Mouse (Mus musculus) left cerebral cortex, postnatal 4 days (tissue): Measurements from ENCODE around the gene Gpr162. TPM values are rescaled to one million over a fixed set of nuclear protein-coding genes. Genes with fewer than 3 reads are reported as not detected.
"Not testable (repeated sequence)": the region's sequence is repeated elsewhere in the genome, so short reads cannot be mapped to it uniquely, and the experiment has no call there.

Source experiments
- DNase-seq: peaks from one replicate; pipeline ENCODE4 v3.0.0-alpha.2; 2022
- intact Hi-C: fragments of 180-260 bp; cut with DNase I; formaldehyde crosslinking; loops from one replicate; pipeline ENCODE4 v1.15.1; 2025
- total RNA-seq, 2 experiments: library from RNA; stranded (reverse); gene quantifications; 2 replicates each; pipeline ENCODE4 v1.2.3; 2021

The Gpr162 gene
- 100 to 1,000 TPM; 145 to 164 TPM for total RNA-seq

- intact Hi-C loops = loop anchor here (5.0 kb wide), 2 partner anchors 39 to 69 kb away; partner anchors contain the start of gene Mlf2
- peak; percentile 82 for DNase-seq
Observed at GRCm38 (mm10) chr6:124863658-124864298, at the start of gene Gpr162. Gene Gpr162 (minus strand): TSS chr6:124863983.

- intact Hi-C loops = no loop called here
- no peak for DNase-seq
Observed at GRCm38 (mm10) chr6:124913214-124913613, 49.4 kb upstream of the Gpr162 start.

DNA sequence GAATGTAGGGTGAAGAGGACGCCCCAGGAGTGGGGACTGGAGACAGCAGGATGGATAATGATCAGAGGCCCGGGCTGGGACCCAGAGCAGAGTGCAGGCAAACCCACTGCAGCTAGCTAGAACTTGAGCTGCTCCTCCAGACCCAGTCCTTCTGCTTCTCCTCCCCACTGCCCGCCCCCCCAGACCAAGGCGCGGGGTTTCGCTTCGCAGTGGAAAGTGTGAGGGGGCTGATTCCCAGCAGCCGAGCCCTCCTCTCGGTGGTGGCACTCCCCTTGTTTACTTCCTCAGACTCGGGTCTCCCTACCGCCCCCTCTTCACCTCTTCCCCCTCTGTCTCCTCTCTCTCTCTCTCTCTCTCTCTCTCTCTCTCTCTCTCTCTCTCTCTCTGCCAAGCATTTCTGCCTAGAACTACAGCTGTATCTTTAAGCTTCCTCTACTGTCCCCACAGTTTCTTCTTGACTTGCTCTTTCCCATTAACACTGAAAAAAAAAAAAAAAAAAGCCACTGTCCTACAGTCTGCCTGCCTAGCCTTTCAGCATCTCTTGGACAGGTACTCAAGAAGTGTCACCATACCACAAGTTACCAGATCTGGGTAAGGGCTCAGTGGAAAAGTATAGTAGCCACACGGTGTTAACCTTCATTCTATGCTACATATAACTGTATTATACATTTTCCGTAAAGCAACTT, 47.9 kb upstream of the Gpr162 start, which contains the start of gene Lag3:
Gene Lag3, minus strand, starts transcription at position 173 of the 686 bp plus-strand sequence.
- intact Hi-C loops = no loop called here
- DNase-seq = no peak

GRCm38 (mm10) chr6:124910032-124910431, 46.2 kb upstream of the Gpr162 start:
- DNase-seq = no peak
- intact Hi-C loops = no loop called here

- no peak for DNase-seq
- intact Hi-C loops = no loop called here
Observed at GRCm38 (mm10) chr6:124907767-124908166, 44.0 kb upstream of the Gpr162 start.

GRCm38 (mm10) chr6:124904991-124905860, 41.4 kb upstream of the Gpr162 start:
- intact Hi-C loops = loop anchor here (5.0 kb wide), 1 partner anchor 43 kb away; the partner anchor contains the start of gene Gpr162
- peak; percentile 21 for DNase-seq

GRCm38 (mm10) chr6:124904161-124904981, 40.6 kb upstream of the Gpr162 start:
- peak; percentile 72 for DNase-seq
- intact Hi-C loops = loop anchor here (5.0 kb wide), 1 partner anchor 42 kb away; the partner anchor contains the start of gene Gpr162

DNA sequence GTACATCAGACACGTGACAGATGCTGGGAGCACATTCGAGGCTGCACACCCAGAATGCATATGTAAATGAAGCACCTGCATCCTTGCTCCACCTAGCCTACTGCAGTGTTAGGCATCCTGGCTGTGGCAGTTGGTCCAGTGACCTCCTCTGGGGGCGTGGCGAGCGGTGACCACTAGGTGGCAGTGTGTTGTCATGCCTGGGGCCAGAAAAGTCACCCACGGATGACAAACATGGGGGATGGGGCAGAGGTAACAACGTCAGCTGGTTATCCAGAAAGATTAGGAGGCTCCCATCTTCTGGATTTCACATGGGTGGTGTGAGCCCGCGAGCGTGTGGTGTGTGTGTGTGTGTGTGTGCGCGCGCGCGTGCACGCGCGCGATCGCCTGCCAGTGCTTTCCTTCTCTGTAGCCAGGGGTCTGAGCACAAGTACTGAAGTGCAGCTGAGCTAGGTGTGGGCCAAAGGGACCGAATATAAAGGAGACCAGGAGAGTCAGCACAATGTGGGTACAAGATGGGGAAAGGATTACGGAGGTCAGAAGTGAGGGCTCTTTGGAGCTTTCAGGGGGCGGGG, 39.9 kb upstream of the Gpr162 start:
- intact Hi-C loops = loop anchor here (5.0 kb wide), 1 partner anchor 41 kb away; the partner anchor contains the start of gene Gpr162
- peak; percentile 97 for DNase-seq

GRCm38 (mm10) chr6:124901851-124902250, 38.1 kb upstream of the Gpr162 start:
- intact Hi-C loops = loop anchor here (5.0 kb wide), 1 partner anchor 40 kb away; the partner anchor contains the start of gene Gpr162

DNA sequence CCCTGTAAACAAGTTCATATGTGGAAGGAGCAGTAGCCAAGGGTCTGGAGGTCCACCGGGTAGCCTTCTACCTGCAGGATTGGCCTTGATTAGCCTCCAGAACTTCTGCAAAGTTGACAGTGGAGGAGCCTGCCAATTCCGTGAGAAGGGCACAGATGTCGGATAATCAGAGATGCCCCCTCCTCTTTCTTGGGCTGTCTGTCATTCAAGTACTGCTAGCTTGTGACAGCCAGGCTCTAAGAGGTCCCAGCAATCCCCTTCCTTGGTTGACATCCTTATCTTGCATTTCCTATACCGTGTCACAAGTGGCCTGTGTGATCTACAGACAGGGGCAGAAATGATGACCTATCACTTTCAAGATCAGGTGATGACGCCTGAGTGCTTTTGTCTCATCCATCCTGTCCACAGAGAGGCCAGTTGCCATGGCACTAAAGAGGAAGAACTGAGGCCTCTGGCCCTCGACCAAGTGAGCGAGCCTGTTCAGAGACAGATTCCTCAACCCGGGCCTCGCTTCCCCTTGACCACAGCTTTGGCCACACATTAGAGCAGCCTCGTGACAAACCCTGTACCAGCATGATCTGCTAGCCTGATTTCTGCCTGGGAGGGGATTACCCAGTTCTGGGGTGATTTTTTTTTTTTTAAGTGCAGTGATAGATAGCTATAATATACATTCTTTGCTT, 37.2 kb upstream of the Gpr162 start:
- intact Hi-C loops = loop anchor here (5.0 kb wide), 1 partner anchor 39 kb away; the partner anchor contains the start of gene Gpr162
- DNase-seq = peak; percentile 64

More at GRCm38 (mm10) chr6:124901851-124902250, 38.1 kb upstream of the Gpr162 start:
- DNase-seq = no peak

DNA sequence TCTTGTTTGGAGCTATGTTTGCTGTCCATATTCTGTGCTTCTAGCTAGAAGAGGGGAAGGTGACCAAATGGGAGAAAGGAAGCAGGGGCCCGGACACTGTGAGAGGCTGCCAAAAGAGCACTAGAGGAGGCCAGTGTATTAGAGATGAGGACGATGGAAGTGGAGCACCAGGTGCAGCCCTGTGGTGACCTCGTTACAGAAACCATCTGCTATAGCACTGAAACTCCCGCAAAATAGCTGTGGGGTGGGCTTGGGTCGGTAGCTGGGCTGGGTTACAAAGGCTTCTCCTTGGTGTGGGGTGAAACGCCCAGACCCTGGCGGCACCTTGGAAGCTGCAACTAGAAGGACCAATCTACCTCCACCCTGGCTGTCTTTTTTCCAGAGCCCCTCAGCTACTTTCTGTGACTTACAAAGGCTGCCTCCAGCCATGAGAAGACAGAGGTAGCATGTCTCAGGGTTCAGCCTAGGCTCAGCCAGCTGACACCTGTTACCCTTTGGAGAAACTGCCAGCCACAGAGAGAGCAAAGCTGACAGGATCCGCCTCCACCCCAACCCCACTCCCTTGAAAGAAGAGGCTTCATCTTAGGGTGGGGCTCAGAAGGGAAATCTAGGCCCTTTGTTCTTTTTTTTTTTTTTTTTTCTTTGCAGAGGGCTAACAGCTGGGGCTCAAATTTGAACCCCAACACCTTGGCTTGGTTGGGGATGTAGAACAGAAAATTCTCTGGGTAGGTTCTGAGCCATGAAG, 36.4 kb upstream of the Gpr162 start:
- intact Hi-C loops = loop anchor here (5.0 kb wide), 1 partner anchor 38 kb away; the partner anchor contains the start of gene Gpr162

GRCm38 (mm10) chr6:124898359-124898758, 34.6 kb upstream of the Gpr162 start:
- no peak for DNase-seq
- intact Hi-C loops = no loop called here

More for the DNA sequence above, 36.4 kb upstream of the Gpr162 start:
- DNase-seq = no peak

- intact Hi-C loops, DNase-seq: not testable (repeated sequence)
Observed at GRCm38 (mm10) chr6:124894113-124894512, 30.3 kb upstream of the Gpr162 start.

DNA sequence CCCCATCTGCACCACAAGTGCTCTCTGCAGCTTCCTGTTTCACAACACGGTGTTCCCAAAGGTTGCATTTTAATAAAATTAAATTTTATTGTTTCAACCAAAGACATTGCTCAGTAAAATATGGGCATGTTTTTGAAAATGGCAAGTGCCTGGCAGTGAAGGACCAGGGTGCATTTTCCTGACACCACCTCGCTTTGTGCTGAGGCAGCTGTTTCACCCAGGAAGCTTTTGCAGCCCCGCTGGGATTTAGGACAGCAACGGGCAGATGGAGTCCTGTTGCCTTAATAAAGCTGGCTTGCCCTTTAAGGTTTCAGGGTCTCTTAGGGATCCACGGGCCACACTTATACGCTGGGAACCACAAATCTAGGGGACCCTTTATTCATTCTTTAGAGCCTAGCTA, 27.2 kb upstream of the Gpr162 start:
- intact Hi-C loops = no loop called here
- DNase-seq = no peak

DNA sequence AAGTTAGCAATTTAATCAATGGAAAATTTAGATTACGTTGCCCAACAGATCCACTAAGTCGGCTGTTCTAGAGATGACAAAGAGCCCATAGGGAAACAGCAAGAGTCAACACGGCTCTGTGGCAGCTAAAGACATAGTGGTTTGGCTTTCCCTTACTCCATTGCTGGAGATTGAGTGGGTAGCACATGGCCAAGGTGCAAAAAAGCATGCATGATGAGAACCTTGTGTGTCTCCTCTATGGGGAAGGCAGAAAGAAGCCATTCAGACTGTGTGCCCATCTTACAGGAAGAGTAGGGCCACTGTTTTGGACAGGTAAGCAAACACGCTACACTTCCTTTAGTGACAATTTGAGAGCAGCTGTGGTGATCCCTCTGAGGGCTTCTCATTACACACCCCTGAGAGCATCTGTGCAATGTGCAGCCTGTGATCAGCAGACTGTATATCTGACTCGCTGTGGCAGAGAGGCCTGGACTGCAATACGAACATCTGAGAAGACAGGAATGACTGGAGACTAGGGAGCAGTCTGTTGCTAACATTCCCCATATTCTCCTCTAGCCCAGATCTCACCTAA, 24.9 kb upstream of the Gpr162 start:
- DNase-seq = no peak
- intact Hi-C loops = no loop called here

- DNase-seq = no peak
- intact Hi-C loops = no loop called here
Observed at GRCm38 (mm10) chr6:124887986-124888385, 24.2 kb upstream of the Gpr162 start, which contains the start of gene Cd4. Gene Cd4 (minus strand): TSS chr6:124888221.

GRCm38 (mm10) chr6:124885956-124886381, 22.2 kb upstream of the Gpr162 start:
- intact Hi-C loops = no loop called here
- DNase-seq = no peak
